Mouse (Mus musculus) cerebellum, postnatal 14 days (tissue): ENCODE data around the gene Abhd15.

Experiments
- DNase-seq, 2 experiments: peaks; one replicate each; pipeline ENCODE4 v3.0.0; 2021; ENCODE audit warnings: mixed read lengths in 2 of 2

The Abhd15 gene

GRCm38 (mm10) chr11:77493512-77494343, 21.2 kb upstream of the Abhd15 start, which contains the start of gene Git1:
TSS of gene Git1 (plus strand) at chr11:77493562.
- DNase-seq, result peak; percentile 64 to 68

DNA sequence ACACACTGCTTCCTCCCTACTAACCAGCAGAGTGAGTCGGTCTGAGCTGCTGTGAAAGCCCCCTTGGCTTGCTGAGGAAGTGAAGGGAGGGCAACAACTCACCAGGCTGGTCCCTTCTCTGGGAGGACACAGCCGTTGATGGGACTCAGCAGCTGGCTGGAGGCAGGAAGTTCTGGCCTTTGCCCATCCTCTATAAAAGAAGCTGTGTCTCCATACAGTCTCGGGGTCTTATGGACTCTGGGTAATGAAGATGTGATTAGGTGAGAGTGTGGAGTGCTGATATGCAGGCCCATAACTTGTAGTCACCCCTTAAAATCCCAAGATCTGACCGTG, 20.6 kb upstream of the Abhd15 start:
- no peak for DNase-seq

- DNase-seq, result no peak
Observed at GRCm38 (mm10) chr11:77494782-77495181, 20.1 kb upstream of the Abhd15 start.

DNA sequence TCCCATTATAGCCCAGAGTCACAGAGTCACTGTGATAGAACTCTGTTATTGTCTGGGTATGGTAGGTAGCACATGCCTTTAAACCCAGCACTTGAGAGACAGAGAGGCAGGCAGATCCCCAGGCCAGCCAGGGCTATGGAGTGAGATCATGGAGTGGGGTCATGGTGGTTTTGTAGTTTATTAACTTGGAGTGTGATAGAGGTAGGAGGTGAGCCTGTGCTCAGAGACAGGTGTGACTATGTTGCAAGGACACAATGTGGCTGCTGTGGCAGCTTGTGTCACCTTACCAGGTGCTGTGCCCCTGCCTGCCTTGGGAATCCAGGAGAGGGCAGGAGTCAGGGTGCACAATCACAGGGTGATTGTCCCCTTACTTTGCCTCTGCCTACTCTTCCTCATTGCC, 19.4 kb upstream of the Abhd15 start:
- no peak for DNase-seq

GRCm38 (mm10) chr11:77497341-77497756, 17.6 kb upstream of the Abhd15 start:
- DNase-seq, result peak; percentile 48 to 69

- DNase-seq, result no peak
Observed at GRCm38 (mm10) chr11:77497851-77498250, 17.1 kb upstream of the Abhd15 start.

- peak in 1 of 2 experiments; percentile 40 for DNase-seq
Observed at GRCm38 (mm10) chr11:77498261-77499139, 16.4 kb upstream of the Abhd15 start.

DNA sequence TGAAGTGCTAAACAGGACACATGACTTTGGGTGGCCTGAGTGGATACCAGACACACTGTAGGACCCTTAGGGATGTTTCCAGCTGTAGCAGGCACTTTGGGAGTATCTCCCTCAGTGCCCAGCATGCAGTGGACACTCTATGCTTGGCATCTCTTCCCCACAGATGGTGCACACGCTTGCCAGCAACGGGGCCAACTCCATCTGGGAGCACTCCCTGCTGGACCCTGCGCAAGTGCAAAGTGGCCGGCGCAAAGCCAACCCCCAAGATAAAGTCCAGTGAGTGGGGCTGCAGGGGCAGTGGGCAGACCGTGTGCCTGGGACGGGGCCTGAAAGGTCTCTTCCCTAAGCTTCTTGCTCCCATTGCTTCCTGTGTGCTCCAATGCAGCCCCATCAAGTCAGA, 15.6 kb upstream of the Abhd15 start:
- peak; percentile 85 to 88 for DNase-seq

DNA sequence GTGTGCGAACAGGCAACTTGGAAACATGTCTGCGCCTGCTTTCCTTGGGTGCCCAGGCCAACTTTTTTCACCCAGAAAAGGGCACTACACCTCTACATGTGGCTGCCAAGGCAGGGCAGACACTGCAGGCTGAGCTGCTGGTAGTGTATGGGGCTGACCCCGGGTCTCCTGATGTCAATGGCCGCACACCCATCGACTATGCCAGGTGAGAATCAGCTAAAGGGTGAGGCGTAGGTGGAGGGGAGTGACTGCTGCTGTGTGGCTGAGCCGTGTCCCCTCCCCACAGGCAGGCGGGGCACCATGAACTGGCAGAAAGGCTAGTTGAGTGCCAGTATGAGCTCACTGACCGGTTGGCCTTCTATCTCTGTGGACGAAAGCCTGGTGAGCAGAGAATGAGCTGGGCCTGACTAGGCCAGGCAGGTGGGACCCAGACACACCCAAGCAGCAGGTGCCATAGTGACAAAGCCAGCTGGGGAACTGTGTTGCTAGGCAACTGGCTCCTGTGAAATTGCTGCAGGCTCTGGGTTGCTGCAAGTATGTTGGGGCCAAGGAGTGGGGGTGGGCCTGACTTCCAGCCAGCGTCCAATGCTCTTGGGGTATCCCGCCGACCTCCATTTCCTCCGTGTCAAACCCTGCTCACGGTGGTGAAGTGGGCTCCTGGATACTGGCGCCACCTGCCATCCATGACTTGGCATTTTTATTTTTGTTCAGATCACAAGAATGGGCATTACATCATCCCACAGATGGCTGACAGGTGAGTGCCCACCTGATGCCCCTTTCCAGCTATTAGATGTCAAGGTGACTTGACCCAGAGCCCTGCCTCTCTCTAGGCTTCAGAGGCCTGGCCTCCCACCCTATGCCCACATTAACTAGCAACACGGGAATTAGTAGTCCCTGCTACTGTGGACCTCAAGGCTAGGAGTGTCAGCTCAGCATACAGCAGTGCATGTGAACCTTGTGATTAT, 14.3 kb upstream of the Abhd15 start:
- DNase-seq, result peak in 1 of 2 experiments; percentile 37

DNA sequence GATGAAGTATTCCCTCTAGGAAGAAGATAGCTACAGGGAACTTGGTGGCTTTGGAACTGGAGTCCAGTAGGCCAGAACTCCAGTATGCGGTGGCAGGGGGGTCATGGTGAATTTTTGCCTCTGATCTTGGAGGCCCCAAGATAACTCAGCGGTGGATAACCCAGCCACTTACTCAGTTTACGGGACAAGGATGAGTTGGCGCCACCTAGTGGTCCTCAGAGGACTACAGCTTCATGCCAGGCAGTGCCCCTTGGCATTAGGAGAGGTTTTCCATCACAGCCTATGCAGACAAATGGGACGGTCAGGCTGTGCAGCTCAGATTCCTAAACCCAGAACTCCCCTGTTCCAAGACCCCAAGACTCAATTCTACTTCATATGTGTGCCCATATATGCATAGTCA, 13.5 kb upstream of the Abhd15 start:
- DNase-seq, result peak; percentile 88 to 90

DNA sequence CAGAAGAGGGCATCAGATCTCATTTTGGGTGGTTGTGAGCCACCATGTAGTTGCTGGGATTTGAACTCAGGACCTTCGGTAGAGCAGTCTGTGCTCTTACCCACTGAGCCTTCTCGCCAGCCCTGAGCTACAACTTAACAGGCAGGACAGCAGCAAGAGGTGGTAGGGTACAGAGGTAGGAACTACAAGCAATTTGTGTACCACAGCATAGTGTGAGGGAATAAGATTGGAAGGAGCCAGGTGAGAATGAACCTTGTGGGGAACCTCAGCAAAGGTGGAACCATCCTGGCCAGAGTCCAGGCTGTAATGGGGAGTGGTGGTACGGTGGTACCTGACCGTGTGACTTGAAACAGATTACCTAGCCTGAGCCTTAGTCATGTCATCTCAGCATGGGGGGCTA, 12.9 kb upstream of the Abhd15 start:
- DNase-seq, result no peak

DNA sequence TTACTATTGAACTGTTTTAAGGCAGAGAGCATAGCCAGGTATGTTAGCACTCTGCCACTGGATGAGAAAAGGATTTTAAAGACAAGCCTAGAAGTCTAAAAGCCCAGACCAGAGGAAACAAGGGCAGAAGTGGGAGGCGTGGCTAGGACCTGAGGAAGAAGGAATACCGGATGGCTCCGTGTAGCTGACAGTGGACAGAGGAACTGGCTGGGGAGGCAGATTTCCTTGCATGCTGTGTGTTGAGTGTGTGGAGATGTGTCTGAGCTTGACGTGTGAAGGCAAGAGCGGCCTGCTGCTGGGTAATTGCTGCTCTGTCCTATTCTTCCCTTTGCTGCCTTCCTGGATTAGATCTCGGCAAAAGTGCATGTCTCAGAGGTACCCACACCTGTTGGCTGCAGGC, 12.4 kb upstream of the Abhd15 start:
- no peak for DNase-seq

DNA sequence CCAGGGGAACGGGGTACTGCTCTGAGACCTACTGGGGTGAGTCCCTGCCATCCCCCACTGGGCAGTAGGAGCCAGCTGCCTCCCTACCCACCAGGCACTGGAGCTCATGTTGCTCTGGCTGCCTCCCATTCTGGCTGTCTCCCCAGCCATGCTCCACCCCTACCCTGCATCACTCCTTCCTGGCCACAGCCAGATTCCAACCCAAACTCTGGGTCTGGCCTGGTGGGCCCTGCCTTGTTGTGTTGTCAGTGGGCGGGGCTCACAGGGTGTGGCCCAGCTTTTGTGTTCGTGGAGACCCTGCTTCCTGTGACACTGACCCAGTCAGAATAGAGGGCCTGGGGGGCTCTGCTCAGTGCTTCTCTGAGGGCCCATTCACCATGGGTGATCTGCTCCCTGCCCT, 11.4 kb upstream of the Abhd15 start:
- DNase-seq, result no peak

DNA sequence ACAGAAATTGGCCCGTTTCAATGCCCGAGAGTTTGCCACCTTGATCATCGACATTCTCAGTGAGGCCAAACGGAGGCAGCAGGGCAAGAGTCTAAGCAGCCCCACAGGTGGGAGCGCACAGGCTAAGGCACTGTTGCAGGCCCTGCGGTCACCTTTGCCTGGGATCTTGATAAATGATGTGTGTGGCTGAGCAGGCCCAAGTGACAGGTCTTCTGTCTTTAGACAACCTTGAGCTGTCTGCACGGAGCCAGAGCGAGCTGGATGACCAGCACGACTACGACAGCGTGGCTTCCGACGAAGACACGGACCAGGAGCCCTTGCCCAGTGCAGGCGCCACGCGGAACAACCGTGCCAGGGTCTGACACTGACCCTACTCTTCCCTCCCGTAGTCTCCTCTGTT, 10.5 kb upstream of the Abhd15 start:
- DNase-seq, result no peak

DNA sequence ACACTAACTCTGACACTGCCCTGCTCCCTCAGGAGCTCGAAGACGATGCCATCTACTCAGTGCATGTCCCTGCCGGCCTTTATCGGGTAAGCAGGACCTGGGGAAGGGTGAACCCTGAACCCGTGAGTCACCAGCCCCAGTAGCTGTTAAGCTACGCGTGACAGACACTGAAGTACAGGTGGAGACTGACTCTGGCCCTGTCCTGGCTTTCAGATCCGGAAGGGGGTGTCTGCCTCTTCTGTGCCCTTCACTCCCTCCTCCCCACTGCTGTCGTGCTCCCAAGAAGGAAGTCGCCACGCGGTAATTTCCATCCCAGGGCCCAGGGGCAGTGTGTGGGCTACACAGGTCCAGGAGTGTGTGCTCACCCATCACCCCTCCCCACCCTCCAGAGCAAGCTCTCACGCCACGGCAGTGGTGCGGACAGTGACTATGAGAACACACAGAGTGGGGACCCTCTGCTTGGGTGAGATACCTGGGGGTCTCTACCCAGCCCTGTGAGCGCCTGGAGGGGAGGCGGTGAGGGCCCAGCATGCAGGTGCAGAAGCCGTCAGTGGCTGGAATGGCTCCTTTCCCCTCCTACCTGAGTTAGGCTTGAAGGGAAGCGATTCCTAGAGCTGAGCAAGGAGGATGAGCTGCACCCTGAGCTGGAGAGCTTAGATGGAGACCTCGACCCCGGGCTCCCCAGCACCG, 9.5 kb upstream of the Abhd15 start:
- no peak for DNase-seq

DNA sequence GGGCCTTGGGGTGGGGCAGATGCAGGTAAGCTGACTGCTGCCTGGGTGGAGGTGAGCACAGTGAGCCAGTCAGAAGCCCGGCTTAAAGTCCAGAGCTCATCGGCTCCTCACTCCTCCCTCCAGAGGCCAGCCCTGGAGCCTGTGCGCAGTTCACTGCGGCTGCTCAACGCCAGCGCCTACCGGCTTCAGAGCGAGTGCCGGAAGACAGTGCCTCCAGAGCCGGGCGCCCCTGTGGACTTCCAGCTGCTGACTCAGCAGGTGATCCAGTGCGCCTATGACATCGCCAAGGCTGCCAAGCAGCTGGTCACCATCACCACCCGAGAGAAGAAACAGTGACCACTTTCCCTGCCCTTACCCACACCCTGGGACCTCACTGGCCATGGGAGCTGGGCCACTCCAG, 8.6 kb upstream of the Abhd15 start:
- no peak for DNase-seq

DNA sequence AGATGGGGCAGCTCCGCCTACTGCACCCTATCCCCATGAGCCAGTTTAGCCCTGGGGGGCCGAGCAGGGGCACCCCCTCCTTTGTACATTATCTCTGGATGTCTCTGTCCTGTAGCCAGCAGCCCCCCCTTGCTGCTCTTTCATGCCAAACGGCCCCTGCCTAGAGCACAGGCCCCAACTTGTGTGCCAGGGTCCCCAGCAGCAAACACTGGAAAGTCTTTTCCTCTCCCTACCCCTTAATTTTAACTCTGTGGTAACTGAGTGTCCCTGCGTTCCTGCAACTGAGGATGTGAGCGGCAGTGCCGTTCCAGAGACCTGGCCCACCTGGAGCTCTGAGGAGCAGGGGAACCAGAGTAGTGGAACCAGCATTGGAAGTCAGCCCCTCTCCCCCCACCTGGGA, 8.0 kb upstream of the Abhd15 start:
- no peak for DNase-seq

- no peak for DNase-seq
Observed at GRCm38 (mm10) chr11:77507426-77507825, 7.5 kb upstream of the Abhd15 start.

GRCm38 (mm10) chr11:77508068-77509021, 6.6 kb upstream of the Abhd15 start:
- peak; percentile 86 to 89 for DNase-seq

DNA sequence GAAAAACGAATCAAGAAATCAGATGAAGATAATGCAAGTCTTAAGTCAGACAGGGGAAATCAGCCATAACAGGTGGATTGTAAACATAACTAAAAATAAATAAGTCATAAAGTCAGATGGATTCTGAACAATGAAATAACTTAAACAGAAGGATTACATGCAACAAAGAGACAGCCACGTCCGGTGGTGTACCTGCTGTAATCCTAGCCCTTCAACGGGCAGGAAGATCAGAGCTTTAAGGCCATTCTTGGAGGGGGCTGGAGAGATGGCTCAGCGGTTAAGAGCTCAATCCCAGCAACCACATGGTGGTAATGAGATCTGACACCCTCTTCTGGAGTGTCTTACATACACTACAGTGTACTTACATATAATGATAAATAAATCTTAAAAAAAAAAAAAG, 3.6 kb upstream of the Abhd15 start:
- no peak for DNase-seq
